Mouse (Mus musculus): ENCODE data around the gene Pou1f1. TPM values are rescaled to one million over a fixed set of nuclear protein-coding genes. Genes with fewer than 3 reads are reported as not detected.

Gene Pou1f1
- polyA plus RNA-seq (2014; fragmentation: Nextera tagmentation; extraction: Ambion mirVana): not detected in 2 replicates

- H3K4me3 ChIP-seq (ENCODE audit: low read depth, low read length): no peak within 1 kb of the TSS
- no peak for ATAC-seq (replicated peaks; ENCODE audit: low FRiP score)
- H3K4me1 ChIP-seq (replicated peaks; ENCODE audit: control insufficient read depth, insufficient read depth, low read length): no peaks in the 10 kb centered on the region
These were observed at the start of gene Pou1f1 for GRCm38 (mm10) chr16:65520211-65520610. Pou1f1 (plus strand) TSS chr16:65520511.

GRCm38 (mm10) chr16:65470650-65471049 is 49.7 kb upstream of the Pou1f1 start:
- Histone ChIP-seq H3K36me3 (ENCODE audit: control insufficient read depth, insufficient read depth, low read length) (no peaks in the 10 kb centered on the region), H3K9ac (ENCODE audit: low read depth, low read length) (no peak overlapping the region), H3K9me3 (ENCODE audit: control insufficient read depth, low read length) (no peaks in the 10 kb centered on the region), H3K27ac (ENCODE audit: low read depth, low read length) (no peak overlapping the region), H3K4me2 (no peak overlapping the region), H3K27me3 (replicated peaks; ENCODE audit: control insufficient read depth, insufficient read depth, low read length) (no peaks in the 10 kb centered on the region), H3K4me1 (replicated peaks; ENCODE audit: control insufficient read depth, insufficient read depth, low read length) (no peaks in the 10 kb centered on the region), H3K4me3 (ENCODE audit: low read depth, low read length) (no peak overlapping the region)
- no peak for ATAC-seq (replicated peaks; ENCODE audit: low FRiP score)
- DNase-seq (ENCODE audit: low spot score): no peak
- 54% methylated on average over 4 of the region's 4 CpGs for WGBS

More at GRCm38 (mm10) chr16:65520211-65520610, at the start of gene Pou1f1:
- H3K27ac ChIP-seq (ENCODE audit: low read depth, low read length): no peak within 1 kb of the TSS
- 79% methylated on average over 6 of the region's 6 CpGs for WGBS
- no peaks in the 10 kb centered on the region for H3K27me3 ChIP-seq (replicated peaks; ENCODE audit: control insufficient read depth, insufficient read depth, low read length)
- no peak for DNase-seq (ENCODE audit: low spot score)
- no peak within 1 kb of the TSS for H3K9ac ChIP-seq (ENCODE audit: low read depth, low read length)
- no peaks in the 10 kb centered on the region for H3K36me3 ChIP-seq (ENCODE audit: control insufficient read depth, insufficient read depth, low read length)
- no peaks in the 10 kb centered on the region for H3K9me3 ChIP-seq (ENCODE audit: control insufficient read depth, low read length)
- H3K4me2 ChIP-seq: no peak within 1 kb of the TSS

DNA sequence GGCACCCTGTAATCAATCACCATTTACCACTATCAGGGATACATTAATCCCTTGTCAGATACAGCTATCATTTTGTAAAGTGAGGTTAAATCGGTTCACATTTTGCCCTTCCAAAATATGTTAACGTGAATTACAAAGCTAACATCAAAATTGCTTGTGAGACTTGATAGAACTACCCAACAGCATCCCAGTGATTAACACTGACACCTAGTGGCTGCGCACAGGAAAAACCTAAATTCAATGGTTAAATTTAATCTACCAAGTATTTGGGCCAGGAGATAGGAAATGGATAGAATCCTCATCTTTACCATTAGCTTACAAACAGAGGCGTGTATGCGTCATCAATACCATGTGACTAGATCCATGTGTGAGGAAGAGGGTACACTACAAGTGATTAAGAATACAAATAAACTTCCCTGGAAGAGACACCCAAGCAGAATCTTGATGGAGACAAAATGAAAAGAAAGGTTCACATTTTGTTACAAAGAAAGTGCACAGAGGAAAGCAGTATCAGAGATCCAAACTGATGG is 47.8 kb upstream of the Pou1f1 start:
- H3K4me1 ChIP-seq (replicated peaks; ENCODE audit: control insufficient read depth, insufficient read depth, low read length): no peaks in the 10 kb centered on the region
- H3K4me2 ChIP-seq: no peak overlapping the region
- ATAC-seq (replicated peaks; ENCODE audit: low FRiP score) (no peak), DNase-seq (ENCODE audit: low spot score) (no peak)
- no peaks in the 10 kb centered on the region for H3K9me3 ChIP-seq (ENCODE audit: control insufficient read depth, low read length)
- 21% methylated on average over 5 of the region's 5 CpGs for WGBS
- H3K27me3 ChIP-seq (replicated peaks; ENCODE audit: control insufficient read depth, insufficient read depth, low read length): no peaks in the 10 kb centered on the region
- H3K27ac ChIP-seq (ENCODE audit: low read depth, low read length): no peak overlapping the region
- no peak overlapping the region for H3K4me3 ChIP-seq (ENCODE audit: low read depth, low read length)
- H3K36me3 ChIP-seq (ENCODE audit: control insufficient read depth, insufficient read depth, low read length): no peaks in the 10 kb centered on the region
- no peak overlapping the region for H3K9ac ChIP-seq (ENCODE audit: low read depth, low read length)

DNA sequence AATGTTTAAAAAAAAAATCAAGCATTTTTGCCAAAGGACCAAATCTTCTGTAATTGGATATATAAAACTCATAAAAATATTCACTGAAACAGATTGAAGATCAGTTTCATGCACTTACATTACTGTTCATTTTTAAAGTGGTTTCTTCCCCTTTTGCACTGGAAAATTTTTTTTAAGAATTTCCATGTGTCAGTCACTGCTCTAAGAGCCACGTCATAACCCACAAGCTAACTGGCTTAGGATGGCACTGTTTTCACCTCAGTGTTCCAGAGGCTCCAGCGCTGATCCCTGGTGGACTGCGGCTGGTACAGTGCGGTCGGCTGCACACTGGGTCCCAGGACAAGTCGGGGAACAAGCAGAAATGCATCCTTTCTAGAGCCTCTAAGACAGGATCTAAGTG is 34.6 kb upstream of the Pou1f1 start:
- DNase-seq (ENCODE audit: low spot score) (no peak), ATAC-seq (replicated peaks; ENCODE audit: low FRiP score) (no peak)
- Histone ChIP-seq H3K27me3 (replicated peaks; ENCODE audit: control insufficient read depth, insufficient read depth, low read length) (no peaks in the 10 kb centered on the region), H3K9me3 (ENCODE audit: control insufficient read depth, low read length) (no peaks in the 10 kb centered on the region), H3K4me2 (no peak overlapping the region), H3K9ac (ENCODE audit: low read depth, low read length) (no peak overlapping the region), H3K4me3 (ENCODE audit: low read depth, low read length) (no peak overlapping the region), H3K27ac (ENCODE audit: low read depth, low read length) (no peak overlapping the region), H3K4me1 (replicated peaks; ENCODE audit: control insufficient read depth, insufficient read depth, low read length) (no peaks in the 10 kb centered on the region), H3K36me3 (ENCODE audit: control insufficient read depth, insufficient read depth, low read length) (no peaks in the 10 kb centered on the region)
- 78% methylated on average over 6 of the region's 6 CpGs for WGBS

GRCm38 (mm10) chr16:65496030-65496429 is 24.3 kb upstream of the Pou1f1 start:
- H3K9ac ChIP-seq (ENCODE audit: low read depth, low read length): no peak overlapping the region

GRCm38 (mm10) chr16:65497049-65497448 is 23.3 kb upstream of the Pou1f1 start:
- Histone ChIP-seq H3K9me3 (ENCODE audit: control insufficient read depth, low read length) (no peaks in the 10 kb centered on the region), H3K27me3 (replicated peaks; ENCODE audit: control insufficient read depth, insufficient read depth, low read length) (no peaks in the 10 kb centered on the region), H3K4me3 (ENCODE audit: low read depth, low read length) (no peak overlapping the region), H3K4me1 (replicated peaks; ENCODE audit: control insufficient read depth, insufficient read depth, low read length) (no peaks in the 10 kb centered on the region), H3K9ac (ENCODE audit: low read depth, low read length) (no peak overlapping the region), H3K27ac (ENCODE audit: low read depth, low read length) (no peak overlapping the region), H3K4me2 (no peak overlapping the region), H3K36me3 (ENCODE audit: control insufficient read depth, insufficient read depth, low read length) (no peaks in the 10 kb centered on the region)
- ATAC-seq (replicated peaks; ENCODE audit: low FRiP score): no peak
- 46% methylated on average over 2 of the region's 2 CpGs for WGBS
- DNase-seq (ENCODE audit: low spot score): no peak

More at GRCm38 (mm10) chr16:65496030-65496429, 24.3 kb upstream of the Pou1f1 start:
- H3K9me3 ChIP-seq (ENCODE audit: control insufficient read depth, low read length): no peaks in the 10 kb centered on the region
- no peaks in the 10 kb centered on the region for H3K27me3 ChIP-seq (replicated peaks; ENCODE audit: control insufficient read depth, insufficient read depth, low read length)
- ATAC-seq (replicated peaks; ENCODE audit: low FRiP score): no peak
- DNase-seq (ENCODE audit: low spot score): no peak
- no peak overlapping the region for H3K4me2 ChIP-seq
- no peak overlapping the region for H3K27ac ChIP-seq (ENCODE audit: low read depth, low read length)
- H3K4me1 ChIP-seq (replicated peaks; ENCODE audit: control insufficient read depth, insufficient read depth, low read length): no peaks in the 10 kb centered on the region
- 60% methylated on average over 5 of the region's 5 CpGs for WGBS
- no peak overlapping the region for H3K4me3 ChIP-seq (ENCODE audit: low read depth, low read length)
- H3K36me3 ChIP-seq (ENCODE audit: control insufficient read depth, insufficient read depth, low read length): no peaks in the 10 kb centered on the region

- ATAC-seq (replicated peaks; ENCODE audit: low FRiP score) (no peak), DNase-seq (ENCODE audit: low spot score) (no peak)
- no peak overlapping the region for H3K9ac ChIP-seq (ENCODE audit: low read depth, low read length)
- WGBS: 65% methylated on average over 7 of the region's 7 CpGs
- H3K36me3 ChIP-seq (ENCODE audit: control insufficient read depth, insufficient read depth, low read length): no peaks in the 10 kb centered on the region
- no peaks in the 10 kb centered on the region for H3K4me1 ChIP-seq (replicated peaks; ENCODE audit: control insufficient read depth, insufficient read depth, low read length)
- H3K9me3 ChIP-seq (ENCODE audit: control insufficient read depth, low read length): no peaks in the 10 kb centered on the region
- H3K4me2 ChIP-seq: no peak overlapping the region
- H3K4me3 ChIP-seq (ENCODE audit: low read depth, low read length): no peak overlapping the region
- no peaks in the 10 kb centered on the region for H3K27me3 ChIP-seq (replicated peaks; ENCODE audit: control insufficient read depth, insufficient read depth, low read length)
- no peak overlapping the region for H3K27ac ChIP-seq (ENCODE audit: low read depth, low read length)
These were observed 6.1 kb upstream of the Pou1f1 start for GRCm38 (mm10) chr16:65514223-65514622.

GRCm38 (mm10) chr16:65526004-65526403 is 5.7 kb downstream of the Pou1f1 start:
- DNase-seq (ENCODE audit: low spot score) (no peak), ATAC-seq (replicated peaks; ENCODE audit: low FRiP score) (no peak)
- Histone ChIP-seq H3K9me3 (ENCODE audit: control insufficient read depth, low read length) (no peaks in the 10 kb centered on the region), H3K27ac (ENCODE audit: low read depth, low read length) (no peak overlapping the region), H3K4me3 (ENCODE audit: low read depth, low read length) (no peak overlapping the region), H3K4me1 (replicated peaks; ENCODE audit: control insufficient read depth, insufficient read depth, low read length) (no peaks in the 10 kb centered on the region), H3K27me3 (replicated peaks; ENCODE audit: control insufficient read depth, insufficient read depth, low read length) (no peaks in the 10 kb centered on the region), H3K4me2 (no peak overlapping the region), H3K9ac (ENCODE audit: low read depth, low read length) (no peak overlapping the region), H3K36me3 (ENCODE audit: control insufficient read depth, insufficient read depth, low read length) (no peaks in the 10 kb centered on the region)
- 89% methylated on average over 2 of the region's 2 CpGs for WGBS

DNA sequence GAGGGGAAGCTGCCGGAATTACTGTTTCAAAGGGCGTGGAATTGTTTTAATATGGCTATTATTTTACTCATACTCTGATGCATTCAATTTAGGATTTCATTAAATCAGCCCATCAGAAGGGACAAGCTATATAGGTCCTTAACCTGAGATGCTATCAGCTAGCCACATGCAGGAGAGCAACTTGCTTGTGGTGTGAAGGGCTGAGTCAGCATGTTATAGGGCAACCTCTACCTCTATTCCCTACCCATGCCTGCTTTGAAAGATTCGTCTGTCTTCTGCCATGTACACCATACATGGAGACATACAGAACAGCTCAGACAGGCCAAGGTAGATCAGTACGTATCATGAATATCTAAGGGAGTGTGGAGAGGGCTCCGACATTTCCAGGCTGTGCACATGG is 6.4 kb downstream of the Pou1f1 start:
- Histone ChIP-seq H3K9me3 (ENCODE audit: control insufficient read depth, low read length) (no peaks in the 10 kb centered on the region), H3K9ac (ENCODE audit: low read depth, low read length) (no peak overlapping the region), H3K27me3 (replicated peaks; ENCODE audit: control insufficient read depth, insufficient read depth, low read length) (no peaks in the 10 kb centered on the region), H3K4me3 (ENCODE audit: low read depth, low read length) (no peak overlapping the region), H3K4me1 (replicated peaks; ENCODE audit: control insufficient read depth, insufficient read depth, low read length) (no peaks in the 10 kb centered on the region), H3K4me2 (no peak overlapping the region), H3K36me3 (ENCODE audit: control insufficient read depth, insufficient read depth, low read length) (no peaks in the 10 kb centered on the region), H3K27ac (ENCODE audit: low read depth, low read length) (no peak overlapping the region)
- DNase-seq (ENCODE audit: low spot score) (no peak), ATAC-seq (replicated peaks; ENCODE audit: low FRiP score) (no peak)
- WGBS: 81% methylated on average over 5 of the region's 5 CpGs
